Mouse (Mus musculus): ENCODE measurements at regions not wholly inside any gene's neighbourhood (a gene's known extent, or its start where the extent isn't known, plus 50 kb on each side); places are given as distances from the start of the nearest gene placed in this dataset.

GRCm38 (mm10) chr9:84183637-84184374 lies 258.9 kb downstream of the Bckdhb start:
- TF ChIP-seq CTCF (IDR thresholded peaks at IDR 0.05; ENCODE audit: low read depth) (no peak), EP300 (IDR thresholded peaks at IDR 0.05; ENCODE audit: low read depth) (no peak)

Data from heart, postnatal 0 days (tissue).